Mouse (Mus musculus) MEL (cell line): Measurements from ENCODE around the gene Prss38.

Source experiments
- BHLHE40 ChIP-seq: IDR thresholded peaks from 2 replicates; pipeline ENCODE4 v1.6.1; 2012; ENCODE audit warnings: low read depth, mild to moderate bottlenecking, inconsistent platforms, low read length, improper control_type of control experiment, borderline replicate concordance
- NRF1 ChIP-seq: IDR thresholded peaks from 2 replicates; pipeline ENCODE4 v1.6.1; 2014; ENCODE audit warnings: low read depth, mild to moderate bottlenecking, inconsistent platforms, low read length, improper control_type of control experiment, moderate library complexity; ENCODE audit not compliant: poor library complexity, insufficient read depth, severe bottlenecking

GRCm38 (mm10) chr11:59327625-59328024, 47.8 kb downstream of the Prss38 start:
- TF ChIP-seq NRF1: no peak
- TF ChIP-seq BHLHE40: no peak
